Mouse (Mus musculus) MEL (cell line): ENCODE measurements around the gene Rgs4.

Experiments
- CTCF ChIP-seq, 3 experiments: IDR thresholded peaks in 2 of 3; conservative IDR thresholded peaks in 1 of 3; 2 replicates each; pipeline ENCODE4 v1.5.1; 2011 to 2012; ENCODE audit warnings: low read length in 3 of 3, low read depth in 2 of 3, mild to moderate bottlenecking in 2 of 3, improper control_type of control experiment in 1 of 3, inconsistent platforms in 1 of 3, mixed read lengths in 1 of 3, moderate library complexity in 1 of 3; ENCODE audit not compliant: control insufficient read depth in 1 of 3, insufficient read depth in 1 of 3, poor library complexity in 1 of 3, severe bottlenecking in 1 of 3
- GATA1 ChIP-seq: IDR thresholded peaks from 2 replicates; pipeline ENCODE4 v1.6.1; 2011; ENCODE audit warnings: low read depth, low read length, improper control_type of control experiment
- MAZ ChIP-seq: IDR thresholded peaks from 2 replicates; pipeline ENCODE4 v1.6.1; 2012; ENCODE audit warnings: low read depth, mild to moderate bottlenecking, inconsistent platforms, low read length, improper control_type of control experiment
- USF1 ChIP-seq: IDR thresholded peaks from 2 replicates; pipeline ENCODE4 v1.6.1; 2014; ENCODE audit warnings: low read depth, mild to moderate bottlenecking, inconsistent platforms, low read length, improper control_type of control experiment, moderate library complexity

DNA sequence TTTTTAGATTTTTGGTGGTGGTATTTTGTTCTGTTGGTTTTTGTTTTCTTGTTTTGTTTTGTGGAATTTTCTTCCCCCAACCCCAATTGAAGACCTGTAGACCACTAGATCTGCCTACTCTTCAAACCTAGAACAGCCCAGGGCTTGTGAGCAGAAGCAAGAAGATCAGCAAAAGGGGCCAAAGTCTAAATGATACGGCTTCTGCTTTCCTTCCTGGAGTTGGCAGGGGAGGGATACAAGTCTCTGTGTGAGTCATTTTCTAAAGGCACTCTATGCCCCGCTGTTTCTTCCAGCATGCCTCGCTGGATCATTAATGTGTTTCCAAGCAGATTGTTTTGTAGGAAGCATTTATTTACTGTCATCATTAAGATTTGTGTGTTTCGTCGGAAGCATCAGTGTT lies 6.3 kb downstream of the Rgs4 start:
- TF ChIP-seq CTCF (IDR thresholded peaks at IDR 0.05 in 2 of 3, conservative IDR thresholded peaks at IDR 0.05 in 1 of 3; ENCODE audit: control insufficient read depth in 1 of 3, insufficient read depth in 1 of 3, low read depth in 2 of 3, low read length in 3 of 3, poor library complexity in 1 of 3, severe bottlenecking in 1 of 3) = no peak
- no peak for TF ChIP-seq USF1
- no peak for TF ChIP-seq MAZ
- TF ChIP-seq GATA1 = no peak
